Mouse (Mus musculus): ENCODE data around the gene Cldn13.

Gene Cldn13

DNA sequence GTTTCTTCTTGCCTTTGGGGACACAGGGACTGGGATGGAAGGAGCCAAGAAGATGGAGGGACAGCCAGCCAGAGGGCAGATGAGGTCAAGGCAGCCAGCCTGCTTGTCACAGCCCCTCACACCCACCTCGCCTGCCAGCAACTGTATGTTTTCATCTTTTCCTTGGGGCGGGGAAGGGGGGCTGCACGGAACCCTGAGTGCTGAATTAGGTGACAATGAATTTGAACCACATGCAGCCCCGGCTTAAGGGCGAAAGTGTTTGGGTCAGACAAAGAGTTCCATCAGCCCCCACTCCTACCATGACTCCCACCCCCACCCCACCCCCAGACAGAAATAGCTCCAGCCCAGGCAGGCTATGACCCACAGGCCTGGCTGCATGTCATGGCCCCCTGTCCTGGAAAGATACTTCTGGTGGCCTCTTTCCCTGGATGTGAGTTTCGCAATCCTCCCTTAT, 24.7 kb downstream of the Cldn13 start:
- DNase-seq = no peak

DNA sequence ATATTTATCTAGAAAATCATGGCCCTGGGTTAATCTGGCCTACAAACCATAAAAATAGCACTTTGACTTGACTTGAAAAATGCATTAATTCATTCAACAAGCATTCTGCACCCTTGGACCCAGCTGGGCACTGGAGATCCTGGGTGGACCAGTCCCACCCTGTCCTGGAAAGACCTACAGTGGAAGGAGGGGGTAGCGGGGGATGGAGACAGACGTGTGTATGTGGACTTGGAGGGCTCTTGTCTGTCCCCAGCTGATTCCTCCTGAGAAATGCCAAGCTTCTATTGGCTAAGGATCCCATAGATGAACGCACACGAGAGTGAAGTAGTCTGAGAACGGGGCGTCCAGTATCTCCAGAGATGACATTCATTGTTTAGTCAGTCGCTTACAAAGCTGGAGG, 26.8 kb downstream of the Cldn13 start:
- no peak for DNase-seq

DNA sequence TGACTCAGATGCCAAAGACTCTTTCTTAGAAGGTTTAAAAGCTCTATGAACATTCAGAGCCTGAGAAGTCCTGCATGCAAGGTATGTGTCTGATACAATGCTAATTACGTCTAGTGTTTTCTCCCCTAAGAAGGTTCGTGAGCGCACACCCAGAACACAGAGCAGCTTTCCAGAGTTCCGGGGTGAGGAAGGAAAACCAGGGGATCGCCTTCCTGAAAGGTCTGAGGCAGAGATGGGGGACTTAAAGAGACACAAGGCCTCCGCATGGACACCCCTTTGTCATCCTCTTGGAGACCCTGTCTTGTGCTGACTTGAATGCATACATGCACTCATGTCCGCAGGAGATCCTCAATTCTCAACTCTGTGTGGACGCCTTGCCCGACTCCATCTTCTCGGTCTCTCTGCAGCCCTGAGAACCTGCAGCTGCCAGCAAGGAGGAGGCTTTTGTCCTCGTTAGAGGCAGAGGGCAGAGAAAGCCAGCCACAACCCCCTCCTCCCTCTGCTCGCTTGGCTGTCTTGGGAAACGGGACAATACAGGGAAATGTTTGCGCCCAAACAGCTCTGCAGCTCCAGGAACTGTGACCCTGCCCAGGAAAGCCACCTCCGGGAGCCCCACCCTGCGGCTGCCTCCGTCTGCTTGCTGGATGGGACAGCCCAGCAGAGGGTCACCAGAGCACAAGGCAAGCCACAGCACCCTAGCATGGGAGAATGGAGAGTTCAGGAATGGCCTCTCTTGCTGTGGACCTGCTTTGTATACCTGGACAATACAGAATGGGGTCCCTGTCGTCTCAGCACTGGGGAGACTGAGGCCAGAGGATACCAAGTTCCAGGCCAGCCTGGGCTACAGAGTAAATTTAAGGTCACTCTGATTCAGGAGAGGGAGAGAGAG, 27.6 kb downstream of the Cldn13 start:
- DNase-seq = no peak

DNA sequence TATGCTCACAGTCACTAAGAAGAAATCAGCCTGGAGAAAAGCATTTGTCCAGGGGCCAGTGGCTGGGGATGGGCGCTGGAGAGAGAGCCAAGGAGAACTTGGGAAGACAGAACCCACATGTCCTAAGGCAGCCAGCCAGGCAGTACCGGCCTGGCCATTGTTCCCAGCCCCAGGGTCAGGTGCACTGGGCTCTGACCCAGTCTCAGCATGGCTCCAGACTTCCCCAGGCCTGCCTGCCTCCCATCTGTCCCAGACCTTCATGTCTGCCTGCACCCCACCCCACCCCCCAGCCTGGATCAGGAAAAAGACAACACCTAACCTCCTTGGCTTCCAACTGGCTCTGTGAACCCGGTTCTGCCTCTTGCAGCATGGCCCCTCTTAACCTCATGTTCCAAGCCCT, 32.2 kb downstream of the Cldn13 start:
- no peak for DNase-seq

DNA sequence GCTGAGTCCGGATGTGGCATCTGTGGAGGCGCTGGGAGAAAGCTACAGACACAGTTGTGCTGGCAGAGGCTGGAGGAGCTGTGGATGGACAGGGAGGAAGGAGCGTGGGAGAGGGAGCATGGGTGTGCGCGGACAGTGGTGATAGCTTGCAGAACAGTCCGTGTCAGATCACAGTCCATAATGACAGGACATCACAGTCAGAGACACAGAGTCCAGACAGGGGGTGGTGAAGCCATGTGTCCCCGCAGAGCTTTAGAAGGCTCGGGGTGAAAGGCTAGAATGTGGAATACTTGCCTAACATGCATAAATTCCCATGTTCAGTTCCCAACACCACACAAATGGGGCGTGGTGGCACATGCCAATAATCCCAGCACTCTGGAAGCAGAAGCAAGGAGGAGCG, 38.5 kb downstream of the Cldn13 start:
- no peak for DNase-seq

DNA sequence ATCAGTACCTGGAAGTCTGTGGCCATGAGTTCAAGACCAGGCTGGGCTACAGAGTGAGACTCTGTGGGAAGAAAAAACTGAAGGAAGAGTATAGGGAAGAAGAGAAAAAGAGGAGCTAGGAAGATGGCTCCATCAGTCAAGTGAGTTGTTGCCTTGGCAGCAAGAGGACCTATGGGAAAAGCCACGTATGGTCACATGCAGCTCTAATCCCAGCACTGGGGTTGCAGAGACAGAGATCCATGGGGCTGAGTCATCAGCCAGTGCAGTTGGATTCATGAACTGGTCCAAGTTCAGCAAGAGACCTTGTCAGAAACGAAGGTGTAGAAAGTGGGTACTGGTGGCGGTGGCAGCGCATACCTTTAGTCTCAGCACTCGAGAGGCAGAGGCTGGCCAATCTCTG, 40.1 kb downstream of the Cldn13 start:
- no peak for DNase-seq

DNA sequence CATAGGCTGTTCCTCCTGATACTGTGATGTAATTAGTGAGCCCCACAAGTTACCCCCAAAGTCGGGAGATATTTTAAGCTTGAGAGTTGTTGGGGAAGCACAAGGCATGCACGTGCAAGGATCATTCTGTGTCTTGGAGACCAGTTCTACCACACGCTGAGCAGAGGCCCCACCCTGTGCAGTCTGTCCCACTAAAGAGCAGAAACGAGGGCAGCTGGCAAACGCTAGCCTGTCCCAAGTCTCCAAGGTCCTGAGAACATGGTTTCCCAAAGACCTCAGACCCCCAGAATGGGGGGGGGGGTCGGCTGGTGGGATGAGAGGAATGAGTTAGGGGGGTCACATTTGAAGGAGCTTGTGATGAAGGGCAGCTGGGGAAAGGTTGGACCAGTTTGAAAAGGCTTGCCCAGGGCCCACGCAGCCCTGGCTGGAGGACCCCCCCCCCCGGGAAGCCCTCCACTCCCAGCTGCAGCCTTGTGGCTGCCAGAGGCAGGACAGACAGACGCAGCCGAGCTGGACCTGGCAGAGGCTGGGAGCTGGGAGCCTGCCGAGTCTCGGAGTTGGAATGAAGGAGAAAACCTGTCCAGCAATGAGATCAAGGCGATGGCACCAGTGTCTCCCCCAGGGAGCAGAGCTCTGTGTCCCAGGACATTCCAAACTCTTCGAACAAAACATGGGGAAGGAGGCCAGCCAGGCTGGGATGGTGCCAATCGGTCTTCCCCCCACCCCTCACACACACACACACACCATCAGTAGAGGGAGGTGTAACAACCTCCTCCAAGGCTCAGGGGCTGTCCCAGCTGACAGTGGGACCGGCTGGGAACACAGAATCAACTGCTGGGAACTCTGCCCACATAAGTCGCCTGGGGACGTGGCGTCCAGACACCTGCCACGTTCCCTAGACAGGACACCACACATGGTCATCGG, 41.1 kb downstream of the Cldn13 start:
- no peak for DNase-seq

DNA sequence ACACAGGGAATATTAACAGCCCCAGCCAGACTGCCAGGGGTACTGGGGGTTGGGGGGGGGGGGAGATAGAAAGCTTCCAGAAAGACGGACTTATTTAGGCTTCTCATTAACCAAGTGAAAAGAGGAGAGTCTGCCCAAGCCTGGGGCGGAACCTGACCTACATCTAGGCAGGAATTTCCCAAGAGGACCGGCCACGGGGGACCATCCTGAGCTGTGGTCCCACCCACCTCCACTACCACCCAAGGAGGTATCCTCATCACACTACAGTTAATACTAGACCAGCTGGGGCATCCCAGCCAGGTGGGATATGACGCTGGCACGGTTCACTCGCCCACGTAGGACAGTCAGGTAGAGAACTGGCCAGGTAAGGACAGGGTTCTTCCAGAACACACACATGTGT, 42.3 kb downstream of the Cldn13 start:
- DNase-seq = no peak

DNA sequence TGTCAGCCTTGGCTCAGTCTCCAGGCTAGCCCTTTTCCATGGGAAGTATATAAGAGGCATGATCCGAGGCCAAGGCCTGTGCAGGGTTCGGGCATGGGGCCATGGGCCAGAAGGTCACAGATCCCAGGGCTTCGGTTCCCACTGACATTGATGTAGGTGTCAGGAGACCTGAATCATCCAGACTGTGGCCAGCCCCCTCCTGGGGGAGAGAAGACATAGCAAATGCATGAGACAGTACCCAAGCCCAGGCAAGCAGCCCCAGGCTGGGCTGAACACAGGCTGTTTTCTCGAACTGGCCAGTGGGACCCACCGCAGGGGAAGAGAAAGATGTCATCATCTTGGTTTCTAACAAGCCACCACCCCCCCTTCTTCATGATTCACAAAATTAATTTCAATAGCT, 42.7 kb downstream of the Cldn13 start:
- no peak for DNase-seq

DNA sequence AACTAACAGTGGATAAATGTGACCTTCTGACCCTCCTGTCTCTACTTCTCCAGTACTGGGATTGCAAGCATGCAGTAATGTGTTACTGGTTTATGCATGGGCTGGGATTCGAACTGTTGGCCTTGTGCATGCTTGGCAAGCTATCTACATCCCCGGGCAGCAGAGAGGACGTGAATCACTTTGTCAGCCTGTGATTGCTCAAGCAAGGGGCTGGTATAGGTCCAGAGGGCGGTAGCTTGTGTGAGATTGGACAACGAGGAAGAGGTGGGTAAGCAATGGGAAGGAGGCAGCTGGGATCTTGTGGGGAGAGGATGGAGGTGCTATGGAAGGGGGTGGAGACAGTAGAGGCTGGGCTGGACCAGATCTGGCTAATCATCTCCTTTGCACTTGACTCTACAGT, 46.8 kb downstream of the Cldn13 start:
- DNase-seq = no peak

DNA sequence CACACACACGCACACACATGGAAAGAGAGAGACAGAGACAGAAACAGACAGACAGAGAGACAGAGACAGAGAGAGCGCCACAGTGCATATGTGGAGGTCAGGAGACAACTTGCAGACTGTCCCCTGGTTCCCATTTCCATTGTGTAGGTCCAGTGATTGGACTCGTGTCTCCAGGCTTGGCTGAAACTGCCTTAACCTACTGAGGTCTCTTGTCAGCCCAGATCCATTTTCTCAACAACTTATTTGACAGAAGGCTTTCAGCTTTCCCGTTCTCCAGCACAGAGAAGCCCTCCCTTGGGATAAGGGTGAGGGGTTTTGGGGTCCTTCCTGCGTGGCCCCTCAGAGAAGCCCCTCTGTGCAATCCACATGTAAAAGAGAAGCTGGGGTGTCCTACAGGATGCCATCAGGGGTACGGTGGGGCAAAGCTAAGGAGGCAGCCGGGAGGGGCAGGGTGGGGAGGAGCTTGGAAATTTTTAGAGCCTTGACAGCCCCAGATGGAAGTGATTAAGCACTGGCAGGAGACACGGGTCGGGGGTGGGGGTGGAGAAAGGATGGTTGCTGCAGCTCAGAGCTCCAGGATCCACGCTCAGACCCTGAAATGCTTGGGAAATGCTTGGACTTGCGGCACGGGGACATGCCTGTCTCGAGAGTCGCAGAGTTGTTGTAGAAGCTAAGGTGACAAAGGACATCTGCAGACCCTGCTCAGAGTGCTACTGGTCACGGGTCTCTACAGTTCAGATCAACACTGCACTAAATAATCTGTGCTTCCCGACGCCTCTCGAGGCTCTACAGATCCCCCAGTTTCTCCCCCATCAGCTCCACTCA, 47.8 kb downstream of the Cldn13 start:
- no peak for DNase-seq

DNA sequence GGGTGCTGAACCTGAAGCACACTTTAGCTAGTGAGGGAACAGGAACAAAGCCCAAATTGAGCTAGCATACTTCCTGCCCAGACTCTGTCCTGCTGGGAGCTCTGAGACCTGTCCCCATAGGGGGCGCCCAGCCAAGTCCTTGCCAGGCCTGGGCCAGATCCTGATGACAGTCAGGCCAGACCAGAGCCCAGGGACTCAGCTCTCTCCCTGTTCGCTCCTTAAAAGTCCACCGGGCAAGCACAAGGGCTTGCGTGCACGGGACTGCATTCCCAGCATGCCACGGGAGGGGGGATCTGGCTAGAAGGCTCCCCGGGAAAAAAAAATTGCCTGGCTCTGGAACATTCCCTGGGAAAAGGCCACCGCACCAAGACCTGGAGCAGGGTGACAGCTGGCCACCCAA, 50.2 kb downstream of the Cldn13 start:
- DNase-seq = no peak

All from spleen, adult 18-20 months (tissue).